Mouse (Mus musculus) erythroblast, embryonic 14.5 days (primary cell): ENCODE data around the gene Tns2.

Experiments
- GATA1 ChIP-seq: IDR thresholded peaks from 2 replicates; pipeline ENCODE4 v1.6.1; 2012; ENCODE audit warnings: low read length, inconsistent platforms, mixed read lengths
- TAL1 ChIP-seq: IDR thresholded peaks from 3 replicates; pipeline ENCODE4 v1.6.1; 2012; ENCODE audit warnings: low read length, inconsistent platforms, mixed read lengths

GRCm38 (mm10) chr15:102117461-102118443 lies 17.5 kb downstream of the Tns2 start:
- no peak for TF ChIP-seq TAL1
- TF ChIP-seq GATA1, result no peak
